In the genomic region with DNA sequence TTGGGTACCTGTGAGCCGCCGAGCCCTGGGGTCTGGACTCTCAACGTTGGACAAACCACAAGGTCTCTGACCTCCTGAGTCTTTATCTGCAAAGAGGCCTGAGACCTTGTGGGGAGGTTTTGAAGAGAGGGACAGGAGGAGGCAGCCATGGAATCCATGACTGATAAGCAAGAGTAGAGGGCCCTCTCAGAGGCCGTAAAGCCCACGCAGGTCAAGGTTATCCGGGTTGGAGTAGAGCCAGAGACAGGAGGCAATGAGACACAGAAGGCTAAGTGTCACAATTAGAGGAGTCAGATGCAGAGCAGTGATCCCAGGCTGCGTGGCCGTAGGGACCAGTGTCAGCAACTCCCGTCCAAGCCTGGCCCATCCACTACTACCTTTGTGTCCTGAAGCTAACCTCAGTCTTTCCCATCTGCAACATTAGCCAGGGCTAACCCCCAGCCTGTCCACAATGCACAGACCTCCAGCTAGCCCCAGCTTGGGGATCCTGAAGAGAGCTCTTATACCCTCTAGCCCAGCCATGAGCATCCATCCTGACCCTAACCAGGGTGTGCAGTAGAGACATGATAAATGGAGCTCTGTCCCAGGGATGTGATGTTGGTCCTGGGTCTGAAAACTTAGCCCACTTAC, we compare ENCODE assay signal across 13 mouse cellular contexts. TPM values are rescaled to one million over a fixed set of nuclear protein-coding genes. Genes with fewer than 3 reads are reported as not detected.
DNase-seq lines count a peak whose midpoint lies in the region; ATAC-seq and TF ChIP-seq lines count a peak whose summit lies in the region.
"Had no signal": no experiment of that assay in that cellular context is flagged by ENCODE, and none has a peak within 500 bp of the region (broad histone marks: within the 10 kb centered on the region; RNA-seq: fewer than 3 reads in every experiment).

No protein-coding gene starts in this region.

- no peak for TF ChIP-seq POLR2A in thymus, adult 2 months (IDR thresholded peaks at IDR 0.05; ENCODE audit: control insufficient read depth, extremely low read depth, insufficient read depth, low read length, poor library complexity)

- no peaks in the 10 kb centered on the region for H3K27me3 ChIP-seq in heart, embryonic 14.5 days (ENCODE audit: control insufficient read depth, insufficient read depth, low read length)
- no peaks in the 10 kb centered on the region for H3K27me3 ChIP-seq in thymus, adult 2 months (ENCODE audit: control insufficient read depth, insufficient read depth, low read length)
- H3K27me3 ChIP-seq: embryonic facial prominence, embryonic 12.5 days; forebrain, embryonic 13.5 days; neural tube, embryonic 15.5 days had no signal

- ATAC-seq in heart, embryonic 14.5 days (ENCODE audit: insufficient number of reproducible peaks, insufficient read depth, low FRiP score, low read depth) = no peak
- ATAC-seq: forebrain, embryonic 13.5 days had no signal

- no peak overlapping the region for H3K4me3 ChIP-seq in heart, embryonic 14.5 days (ENCODE audit: control insufficient read depth in 1 of 2, insufficient read depth in 1 of 2, low read depth in 1 of 2, low read length in 2 of 2)
- no peak overlapping the region for H3K4me3 ChIP-seq in thymus, adult 2 months (ENCODE audit: control insufficient read depth, insufficient read depth, low read length)
- H3K4me3 ChIP-seq: embryonic facial prominence, embryonic 12.5 days; forebrain, embryonic 13.5 days; hindbrain, embryonic 13.5 days; neural tube, embryonic 15.5 days had no signal

- H3K4me2 ChIP-seq in heart, embryonic 14.5 days (ENCODE audit: low read length) = peak overlapping the region; percentile 34
- H3K4me2 ChIP-seq: embryonic facial prominence, embryonic 12.5 days; forebrain, embryonic 13.5 days; hindbrain, embryonic 13.5 days; neural tube, embryonic 15.5 days had no signal

- no peaks in the 10 kb centered on the region for H3K36me3 ChIP-seq in heart, embryonic 14.5 days (ENCODE audit: control insufficient read depth, insufficient read depth, low read length)
- no peaks in the 10 kb centered on the region for H3K36me3 ChIP-seq in thymus, adult 2 months (ENCODE audit: control insufficient read depth, insufficient read depth, low read length)
- H3K36me3 ChIP-seq: embryonic facial prominence, embryonic 12.5 days; hindbrain, embryonic 13.5 days; neural tube, embryonic 15.5 days had no signal

- no peak for TF ChIP-seq CTCF in thymus, adult 2 months (IDR thresholded peaks at IDR 0.05; ENCODE audit: borderline replicate concordance, control insufficient read depth, extremely low read depth, insufficient read depth, low read length, poor library complexity)

- H3K9ac ChIP-seq in heart, embryonic 14.5 days (ENCODE audit: low read length) = peak overlapping the region; percentile 44
- H3K9ac ChIP-seq: embryonic facial prominence, embryonic 12.5 days; forebrain, embryonic 13.5 days; hindbrain, embryonic 13.5 days; neural tube, embryonic 15.5 days had no signal

- no peaks in the 10 kb centered on the region for H3K9me3 ChIP-seq in heart, embryonic 14.5 days (ENCODE audit: control insufficient read depth, low read length)
- H3K9me3 ChIP-seq: embryonic facial prominence, embryonic 12.5 days; forebrain, embryonic 13.5 days; hindbrain, embryonic 13.5 days; neural tube, embryonic 15.5 days had no signal

- peaks cover 33 to 48% of the 10 kb centered on the region in 2 experiments for H3K4me1 ChIP-seq in heart, embryonic 14.5 days (ENCODE audit: control insufficient read depth in 2 of 2, insufficient read depth in 2 of 2, low read length in 2 of 2)
- H3K4me1 ChIP-seq in thymus, adult 2 months (replicated peaks; ENCODE audit: control insufficient read depth, insufficient read depth, low read length) = peaks cover 26% of the 10 kb centered on the region
- H3K4me1 ChIP-seq: embryonic facial prominence, embryonic 12.5 days; forebrain, embryonic 13.5 days had no signal

- peak; percentile 55 for DNase-seq in adrenal gland, adult 2 months
- no peak for DNase-seq in adrenal gland, postnatal 36 days
- DNase-seq in heart, postnatal 36 days = no peak
- no peak for DNase-seq in thymus, adult 2 months
- DNase-seq in thymus, postnatal 36 days = no peak
- no peak for DNase-seq in urinary bladder, postnatal 4 days (ENCODE audit: low spot score in 2 of 2)
- no peak for DNase-seq in lung, postnatal 14 days
- DNase-seq: kidney, adult 11 months had no signal

- intact Hi-C loops in heart, postnatal 36 days (cut with DNase I) = loop anchor here (2.0 to 5.0 kb wide), 2 partner anchors 49 to 94 kb away; no protein-coding TSS in a partner anchor

- WGBS in heart, embryonic 14.5 days = 8% methylated on average over 9 of the region's 9 CpGs
- WGBS in thymus, adult 2 months = 94% methylated on average over 9 of the region's 9 CpGs

- H3K27ac ChIP-seq in heart, embryonic 14.5 days (replicated peaks in 1 of 2; ENCODE audit: control insufficient read depth in 1 of 2, insufficient read depth in 1 of 2, low read depth in 2 of 2, low read length in 2 of 2) = peak overlapping the region; percentile 81 to 93
- peak overlapping the region; percentile 72 for H3K27ac ChIP-seq in thymus, adult 2 months (ENCODE audit: control insufficient read depth, insufficient read depth, low read length)
- H3K27ac ChIP-seq: embryonic facial prominence, embryonic 12.5 days; forebrain, embryonic 13.5 days; hindbrain, embryonic 13.5 days; neural tube, embryonic 15.5 days had no signal

RNA-seq across cellular contexts. Expression of gene Prrc2b, which starts 19.6 kb away (rescaled TPM):
- total RNA-seq in adrenal gland, adult 2 months (2021) = 100 to 1,000 TPM in 1 of 2 experiments, 10 to 100 TPM in 1; 93.5 to 104 TPM
- polyA plus RNA-seq in adrenal gland, adult 2 months (2012; rRNA removed) = 70.0 and 82.7 TPM in 2 replicates
- 100 to 1,000 TPM in 1 of 2 experiments, 10 to 100 TPM in 1; 99.3 to 119 TPM for total RNA-seq in adrenal gland, postnatal 36 days (2021)
- 35.8 and 41.8 TPM in 2 replicates for polyA plus RNA-seq in heart, embryonic 14.5 days (2014; fragmentation: Nextera tagmentation; extraction: Ambion mirVana)
- total RNA-seq in heart, postnatal 36 days (2021) = 10 to 100 TPM; 75.5 to 80.0 TPM
- polyA plus RNA-seq in thymus, adult 2 months (2012; rRNA removed) = 104 and 134 TPM in 2 replicates

RNA-seq across cellular contexts. Expression of gene Plpp7, which starts 36.0 kb away (rescaled TPM):
- total RNA-seq in adrenal gland, adult 2 months (2021) = 1 to 10 TPM; 4.0 to 4.2 TPM
- 35.8 and 42.0 TPM in 2 replicates for polyA plus RNA-seq in adrenal gland, adult 2 months (2012; rRNA removed)
- 1 to 10 TPM; 3.5 to 5.3 TPM for total RNA-seq in adrenal gland, postnatal 36 days (2021)
- 13.3 and 13.6 TPM in 2 replicates for polyA plus RNA-seq in heart, embryonic 14.5 days (2014; fragmentation: Nextera tagmentation; extraction: Ambion mirVana)
- 10 to 100 TPM; 24.7 to 32.1 TPM for total RNA-seq in heart, postnatal 36 days (2021)
- polyA plus RNA-seq in thymus, adult 2 months (2012; rRNA removed) = 2.9 and 7.7 TPM in 2 replicates

RNA-seq across cellular contexts. Expression of gene Fam78a, which starts 46.7 kb away (rescaled TPM):
- 1 to 10 TPM; 1.5 to 4.8 TPM for total RNA-seq in adrenal gland, adult 2 months (2021)
- 2.6 and 6.5 TPM in 2 replicates for polyA plus RNA-seq in adrenal gland, adult 2 months (2012; rRNA removed)
- 1 to 10 TPM in 1 of 2 experiments, under 1 TPM in 1; 0.89 to 4.2 TPM for total RNA-seq in adrenal gland, postnatal 36 days (2021)
- polyA plus RNA-seq in heart, embryonic 14.5 days (2014; fragmentation: Nextera tagmentation; extraction: Ambion mirVana) = 29.0 and 33.7 TPM in 2 replicates
- total RNA-seq in heart, postnatal 36 days (2021) = 10 to 100 TPM; 14.3 to 15.8 TPM
- polyA plus RNA-seq in thymus, adult 2 months (2012; rRNA removed) = 189 and 210 TPM in 2 replicates

Comparison
In these comparisons a context has a peak if more than half of its experiments do, and no peak if none do; other contexts are left out.
1. RNA of gene Plpp7, which starts 36.0 kb away (total RNA-seq): 24.7 to 32.1 TPM in heart, postnatal 36 days; 3.5 to 5.3 TPM in adrenal gland, postnatal 36 days and 4.0 to 4.2 TPM in adrenal gland, adult 2 months; every median in the first group is over 4 times any median in the second.